Mouse (Mus musculus) hindbrain, embryonic 14.5 days (tissue): ENCODE measurements around the gene Otx1. TPM values are rescaled to one million over a fixed set of nuclear protein-coding genes. Genes with fewer than 3 reads are reported as not detected.

Experiments
- ATAC-seq: fragments of 200-750 bp; cut with Nextera tagmentation; 2 replicates; pipeline ENCODE4 v1.8.0; 2017; ENCODE audit warnings: moderate number of reproducible peaks, mild to moderate bottlenecking, moderate TSS enrichment, moderate library complexity; ENCODE audit not compliant: low FRiP score
- DNase-seq: peaks from one replicate; pipeline ENCODE4 v3.0.0-alpha.2; 2015; ENCODE audit warnings: low spot score
- H3K27ac ChIP-seq: fragments of 300-500 bp; sonication (generic); 2 replicates; pipeline ENCODE4 v1.5.1; 2014; ENCODE audit warnings: mild to moderate bottlenecking, moderate library complexity
- H3K27me3 ChIP-seq: fragments of 300-500 bp; sonication (generic); 2 replicates; pipeline ENCODE4 v1.6.1; 2014; ENCODE audit warnings: mild to moderate bottlenecking, low read length, mixed read lengths; ENCODE audit not compliant: control insufficient read depth, insufficient read depth
- H3K36me3 ChIP-seq: fragments of 300-500 bp; sonication (generic); replicated peaks from 2 replicates; pipeline ENCODE4 v1.6.1; 2014; ENCODE audit not compliant: control insufficient read depth, insufficient read depth
- H3K4me1 ChIP-seq: fragments of 300-500 bp; sonication (generic); replicated peaks from 2 replicates; pipeline ENCODE4 v1.6.1; 2014; ENCODE audit warnings: antibody characterized with exemption, low read length, mixed read lengths; ENCODE audit not compliant: control insufficient read depth, insufficient read depth
- H3K4me2 ChIP-seq: fragments of 300-500 bp; sonication (generic); replicated peaks from 2 replicates; pipeline ENCODE4 v1.6.1; 2014; ENCODE audit warnings: mild to moderate bottlenecking, moderate library complexity
- H3K4me3 ChIP-seq: fragments of 300-500 bp; sonication (generic); replicated peaks from 2 replicates; pipeline ENCODE4 v1.5.1; 2014; ENCODE audit warnings: mild to moderate bottlenecking, low read length
- H3K9ac ChIP-seq: fragments of 300-500 bp; sonication (generic); 2 replicates; pipeline ENCODE4 v1.6.1; 2014
- H3K9me3 ChIP-seq: fragments of 300-500 bp; sonication (generic); 2 replicates; pipeline ENCODE4 v1.6.1; 2016; ENCODE audit warnings: low read length; ENCODE audit not compliant: control insufficient read depth
- WGBS: fragments of 180-500 bp; shearing (Covaris S2); extraction: QIAGEN DNeasy Blood & Tissue Kit; methylation state at CpG from one replicate; pipeline ENCODE4 v1.1.7; 2014; 5-methylcytosine and 5-hydroxymethylcytosine counted together
- polyA plus RNA-seq: library from polyadenylated mRNA; unstranded; fragments of >200 nt; fragmentation: Nextera tagmentation; extraction: Ambion mirVana; gene quantifications from 2 replicates; pipeline ENCODE4 v1.2.1, GENCODE M21; 2014

Otx1 gene
- polyA plus RNA-seq, 1 experiment from 2014 or later: 0.37 TPM

DNA sequence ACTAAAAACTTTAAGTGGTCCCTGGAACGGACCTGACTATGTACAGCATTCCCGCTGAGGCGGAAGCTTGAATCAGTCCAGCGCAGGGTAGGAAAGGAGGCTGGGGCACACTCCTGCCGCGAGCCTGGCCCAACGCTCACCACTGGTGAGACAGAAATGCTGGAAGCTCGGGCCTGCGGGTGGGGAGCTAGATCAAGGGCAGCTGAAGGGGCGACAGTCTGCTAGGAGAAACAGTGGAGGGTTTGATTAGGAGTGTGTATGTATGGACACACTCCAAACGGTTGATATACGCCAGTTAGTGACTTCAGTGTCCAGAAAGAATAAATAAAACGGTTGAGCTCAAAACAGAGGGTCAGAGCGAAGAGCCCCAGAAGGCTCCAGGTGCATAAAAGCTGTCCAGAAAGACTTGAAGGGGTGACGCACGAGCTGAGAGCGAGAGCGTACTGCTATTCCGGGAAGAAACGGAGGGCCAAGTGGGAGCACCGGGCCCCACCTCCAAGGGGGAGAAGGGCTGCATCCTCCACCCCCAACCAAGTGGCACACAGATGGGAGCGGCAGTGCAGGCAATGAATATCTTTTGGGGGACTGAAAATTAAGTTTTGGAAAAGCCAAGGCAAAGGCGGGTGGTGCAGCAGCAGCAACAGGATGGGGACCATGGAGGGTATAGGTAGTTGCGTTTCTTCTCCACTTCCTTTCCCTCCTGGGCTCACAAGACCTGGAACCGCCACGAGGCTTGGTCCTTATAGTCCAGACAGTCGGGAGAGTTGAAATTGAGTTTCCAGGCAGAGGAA is 7.0 kb downstream of the Otx1 start:
- WGBS: 5% methylated on average over 27 of the region's 27 CpGs

DNA sequence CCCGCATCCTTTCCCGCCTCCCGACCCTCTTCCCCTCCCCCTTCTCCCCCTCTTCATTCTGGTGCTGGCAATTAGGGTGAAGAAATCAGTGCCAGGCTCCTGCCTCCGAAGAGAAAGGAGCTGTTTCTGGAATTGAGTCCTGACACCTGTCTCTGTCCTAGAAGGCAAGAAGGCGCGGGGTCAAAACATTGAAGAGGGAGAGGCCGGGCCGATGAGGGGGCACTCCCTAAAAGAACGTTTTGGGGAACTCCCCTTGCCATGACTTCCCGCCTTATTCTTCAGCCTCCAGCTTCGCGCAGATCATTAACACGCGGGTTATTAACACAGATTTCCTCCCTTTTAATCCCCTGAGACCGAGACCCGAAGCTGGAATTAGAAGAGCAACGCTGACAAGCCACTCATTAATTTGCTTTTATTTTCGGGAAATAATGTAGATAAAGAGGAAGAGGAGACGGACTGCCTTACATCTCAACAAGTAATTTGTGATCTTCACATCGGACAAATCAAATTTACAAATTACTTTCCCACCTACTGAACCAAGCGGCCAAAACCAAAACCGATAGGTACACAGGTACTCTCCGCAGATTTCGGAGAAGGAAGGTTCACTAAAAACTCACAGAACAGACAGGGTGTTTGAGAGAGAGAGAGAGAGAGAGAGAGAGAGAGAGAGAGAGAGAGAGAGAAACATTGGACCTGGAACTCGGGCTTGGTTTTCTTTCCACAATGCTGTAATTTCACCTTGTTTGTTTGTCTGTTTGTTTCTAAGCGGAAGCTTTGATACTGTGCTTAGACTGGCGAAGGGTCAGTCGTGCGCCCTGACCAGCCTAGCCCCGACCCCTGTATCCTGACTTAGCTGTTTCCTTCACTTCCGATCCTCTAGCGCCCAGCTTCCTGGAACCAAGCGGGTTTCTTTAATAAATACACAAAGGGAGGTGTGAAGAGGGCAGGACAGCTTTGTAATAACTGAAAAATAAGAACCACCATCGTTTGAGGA is 8.0 kb downstream of the Otx1 start:
- H3K27me3 ChIP-seq: peaks cover 86% of the 10 kb centered on the region
- H3K27ac ChIP-seq: no peak overlapping the region
- H3K9ac ChIP-seq: no peak overlapping the region
- no peaks in the 10 kb centered on the region for H3K36me3 ChIP-seq
- no peaks in the 10 kb centered on the region; the same call in 1 of the 2 replicates for H3K4me1 ChIP-seq
- DNase-seq (peak; percentile 42), ATAC-seq (no peak)
- H3K4me3 ChIP-seq: no peak overlapping the region
- H3K4me2 ChIP-seq: 0 out of 2 replicates have a peak overlapping the region, but pooled peaks have one; percentile 6
- no peaks in the 10 kb centered on the region for H3K9me3 ChIP-seq
- WGBS: 5% methylated on average over 34 of the region's 34 CpGs

More for the DNA sequence above, 7.0 kb downstream of the Otx1 start:
- Histone ChIP-seq H3K36me3 (no peaks in the 10 kb centered on the region), H3K4me3 (peak overlapping the region; percentile 23; the same call in 1 of the 2 replicates), H3K9me3 (no peaks in the 10 kb centered on the region), H3K9ac (no peak overlapping the region), H3K4me1 (no peaks in the 10 kb centered on the region; the same call in 1 of the 2 replicates), H3K27me3 (peaks cover 88% of the 10 kb centered on the region), H3K27ac (no peak overlapping the region), H3K4me2 (peak overlapping the region; percentile 44; the same call in 1 of the 2 replicates)
- no peak for ATAC-seq
- no peak for DNase-seq

DNA sequence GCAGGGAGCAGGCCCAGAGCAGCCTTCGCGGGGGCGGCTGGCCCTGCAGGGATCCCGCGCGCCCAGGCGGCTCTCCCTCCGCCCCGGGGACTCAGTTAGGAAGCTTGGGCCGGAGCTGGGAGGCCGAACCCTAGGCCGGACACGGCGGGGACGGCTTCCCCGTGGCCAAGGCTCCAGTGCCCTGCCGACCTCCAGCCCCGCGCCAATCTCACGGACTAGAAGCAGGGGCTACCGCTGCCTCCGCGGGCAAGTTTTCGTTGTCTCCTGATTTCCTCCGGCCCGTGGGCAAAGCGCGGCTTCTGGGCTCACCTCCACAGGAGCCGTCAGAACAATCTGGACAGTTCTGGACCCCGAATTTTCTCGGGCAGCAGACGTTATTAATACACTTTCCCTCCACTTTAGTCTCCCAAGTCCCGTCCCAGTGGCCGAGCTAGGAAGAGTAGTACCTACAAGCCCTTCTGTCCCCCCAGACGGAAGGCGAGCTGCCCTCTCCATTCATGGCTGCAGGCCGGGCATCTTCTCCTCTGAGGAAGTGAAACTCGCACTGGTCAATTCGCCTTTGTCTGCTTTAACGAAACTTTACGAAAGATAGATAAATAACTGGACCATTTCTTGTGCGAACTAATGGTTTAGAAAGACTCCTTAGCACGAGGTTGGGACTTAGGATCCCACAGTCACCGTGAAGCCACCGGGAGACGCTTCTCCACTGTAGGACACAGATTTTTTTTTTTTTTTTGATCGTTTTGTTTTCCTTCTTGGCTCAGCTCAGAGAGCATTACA is 8.9 kb downstream of the Otx1 start:
- H3K4me1 ChIP-seq: no peaks in the 10 kb centered on the region; the same call in 1 of the 2 replicates
- DNase-seq: peak; percentile 67
- H3K9ac ChIP-seq: no peak overlapping the region
- 0 out of 2 replicates have a peak overlapping the region, but pooled peaks have one; percentile 27 for H3K4me2 ChIP-seq
- no peaks in the 10 kb centered on the region for H3K9me3 ChIP-seq
- H3K27me3 ChIP-seq: peaks cover 86% of the 10 kb centered on the region
- H3K4me3 ChIP-seq: no peak overlapping the region
- no peaks in the 10 kb centered on the region for H3K36me3 ChIP-seq
- ATAC-seq: peak; percentile 32
- H3K27ac ChIP-seq: no peak overlapping the region
- 2% methylated on average over 44 of the region's 47 CpGs for WGBS

DNA sequence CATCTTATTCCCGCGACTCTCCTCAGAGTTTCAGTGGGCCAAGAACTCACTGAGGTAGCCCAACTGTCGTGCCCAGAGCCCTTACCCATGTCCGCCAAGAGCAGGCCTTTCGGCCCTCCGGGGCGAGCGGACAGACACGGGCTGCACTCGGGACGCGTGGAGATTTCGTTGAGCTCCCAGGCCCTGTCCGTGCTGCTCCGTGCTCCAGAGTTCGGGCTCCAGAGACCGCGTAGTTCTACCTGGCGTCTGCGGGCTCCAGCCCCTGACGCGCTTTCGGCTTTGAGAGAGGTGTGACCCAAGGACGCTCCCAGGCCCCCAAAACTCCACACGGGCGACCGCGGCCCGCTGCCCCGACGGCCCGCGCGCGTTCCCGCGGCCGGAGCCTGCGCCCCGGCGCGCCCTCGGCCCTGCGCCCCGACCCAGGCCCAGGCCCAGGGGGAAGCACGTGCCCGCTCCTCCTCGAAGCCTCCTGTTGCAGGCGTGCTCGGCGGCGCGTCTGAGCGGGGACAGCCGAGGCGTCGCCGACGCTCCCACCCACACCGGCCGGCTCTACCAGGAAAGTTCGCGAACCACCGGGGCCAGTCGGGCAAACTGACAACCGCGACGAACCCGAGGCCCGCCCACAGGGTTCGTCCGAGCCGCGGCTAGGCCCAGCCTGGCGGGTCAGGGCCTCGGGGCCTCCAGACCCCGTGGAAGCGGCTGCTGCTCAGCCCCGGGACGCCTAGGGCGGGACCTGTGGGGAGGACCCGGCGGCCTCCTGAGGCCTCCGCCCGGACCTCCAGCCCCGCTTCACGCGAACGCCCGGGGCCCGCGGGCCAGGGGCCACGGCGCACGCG is 9.7 kb downstream of the Otx1 start:
- Histone ChIP-seq H3K4me2 (peak overlapping the region; percentile 27; the same call in 1 of the 2 replicates), H3K9ac (no peak overlapping the region), H3K27me3 (peaks cover 86% of the 10 kb centered on the region), H3K9me3 (no peaks in the 10 kb centered on the region), H3K36me3 (no peaks in the 10 kb centered on the region), H3K4me3 (0 out of 2 replicates have a peak overlapping the region, but pooled peaks have one; percentile 4), H3K27ac (no peak overlapping the region), H3K4me1 (no peaks in the 10 kb centered on the region; the same call in 1 of the 2 replicates)
- DNase-seq (no peak), ATAC-seq (peak; percentile 51)
- 2% methylated on average over 96 of the region's 96 CpGs for WGBS

DNA sequence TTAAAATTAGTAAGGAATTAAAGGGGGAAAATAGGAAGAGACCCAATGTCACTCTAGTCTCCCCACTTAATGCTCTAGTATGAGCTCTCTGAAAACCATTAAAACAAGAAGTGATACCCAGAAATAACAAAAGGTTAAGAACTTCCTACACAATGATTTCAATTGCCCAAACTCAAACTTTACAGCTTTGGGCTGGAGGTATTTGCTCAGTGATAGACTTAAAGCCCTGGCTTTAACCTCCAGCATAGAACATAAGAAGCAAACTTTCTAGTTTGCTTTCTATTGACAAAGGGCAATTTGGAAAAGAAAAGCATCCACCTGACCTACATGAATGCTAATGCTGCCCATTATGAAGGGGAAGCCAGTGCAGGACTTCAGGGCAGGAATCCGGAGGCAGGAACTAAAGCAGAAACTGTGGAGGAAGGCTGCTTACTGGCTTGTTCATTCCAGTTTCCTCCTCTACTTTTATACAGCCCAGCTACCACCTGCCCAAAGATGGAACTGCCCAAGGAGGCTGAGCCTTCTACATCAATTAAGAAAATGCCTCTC is 14.2 kb downstream of the Otx1 start:
- Histone ChIP-seq H3K4me2 (no peak overlapping the region), H3K4me1 (no peaks in the 10 kb centered on the region; the same call in 1 of the 2 replicates), H3K27ac (no peak overlapping the region), H3K27me3 (peaks cover 70% of the 10 kb centered on the region), H3K9ac (no peak overlapping the region), H3K36me3 (no peaks in the 10 kb centered on the region), H3K9me3 (no peaks in the 10 kb centered on the region), H3K4me3 (no peak overlapping the region)
- no peak for DNase-seq
- no peak for ATAC-seq
- 84% methylated on average over 1 of the region's 1 CpGs for WGBS

DNA sequence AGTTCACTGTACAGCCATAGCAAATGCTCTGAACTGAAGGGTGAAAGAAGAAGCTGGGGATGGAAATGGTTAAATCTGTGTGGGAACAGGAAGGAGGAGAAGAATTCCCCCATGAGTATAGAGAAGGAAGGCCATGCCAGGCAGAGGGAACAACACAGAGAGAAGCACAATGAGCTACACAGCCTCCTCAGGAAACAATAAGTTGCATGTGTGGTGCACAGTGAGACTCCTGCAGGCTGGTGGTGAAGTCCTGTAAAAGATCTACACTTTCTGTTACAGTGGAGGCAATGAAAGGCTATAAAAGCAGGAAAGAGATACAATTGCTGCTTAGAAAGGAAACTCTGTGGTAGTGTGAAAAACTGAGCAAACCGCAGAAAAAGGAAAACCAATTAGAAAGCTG is 17.6 kb downstream of the Otx1 start:
- Histone ChIP-seq H3K9ac (no peak overlapping the region), H3K27me3 (peaks cover 40% of the 10 kb centered on the region), H3K9me3 (no peaks in the 10 kb centered on the region), H3K4me2 (no peak overlapping the region), H3K4me1 (no peaks in the 10 kb centered on the region), H3K27ac (no peak overlapping the region), H3K36me3 (no peaks in the 10 kb centered on the region), H3K4me3 (no peak overlapping the region)
- DNase-seq (no peak), ATAC-seq (no peak)
- 66% methylated on average over 1 of the region's 1 CpGs for WGBS

DNA sequence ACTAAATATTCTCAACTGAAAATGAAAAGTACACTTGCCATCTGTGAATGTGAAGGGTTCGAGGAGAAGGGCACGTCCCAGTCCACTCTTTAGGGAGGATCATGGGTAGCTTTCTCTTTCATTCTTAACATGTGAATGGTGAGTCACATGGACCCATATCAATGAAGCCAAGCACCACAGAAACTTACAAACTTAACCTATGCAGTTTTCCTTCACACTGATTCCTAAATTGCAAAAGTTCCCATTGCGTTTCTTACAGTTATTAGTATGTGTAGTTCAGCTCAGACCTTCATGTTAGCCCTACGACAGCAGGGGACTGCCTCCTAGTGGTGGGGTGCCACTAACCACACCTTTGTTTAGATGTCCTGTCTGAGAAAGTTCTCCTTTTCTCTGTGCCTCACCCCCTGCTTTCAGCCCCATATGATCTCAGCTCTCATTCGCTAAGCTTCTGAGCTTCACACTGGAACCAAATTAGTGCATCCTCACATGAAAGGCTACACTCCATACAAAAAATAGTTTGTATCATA is 28.6 kb downstream of the Otx1 start:
- ATAC-seq (no peak), DNase-seq (no peak)
- Histone ChIP-seq H3K4me3 (no peak overlapping the region), H3K4me2 (no peak overlapping the region), H3K9ac (no peak overlapping the region), H3K27me3 (no peaks in the 10 kb centered on the region), H3K4me1 (no peaks in the 10 kb centered on the region), H3K27ac (no peak overlapping the region), H3K9me3 (no peaks in the 10 kb centered on the region), H3K36me3 (no peaks in the 10 kb centered on the region)
- WGBS: 76% methylated on average over 5 of the region's 5 CpGs

DNA sequence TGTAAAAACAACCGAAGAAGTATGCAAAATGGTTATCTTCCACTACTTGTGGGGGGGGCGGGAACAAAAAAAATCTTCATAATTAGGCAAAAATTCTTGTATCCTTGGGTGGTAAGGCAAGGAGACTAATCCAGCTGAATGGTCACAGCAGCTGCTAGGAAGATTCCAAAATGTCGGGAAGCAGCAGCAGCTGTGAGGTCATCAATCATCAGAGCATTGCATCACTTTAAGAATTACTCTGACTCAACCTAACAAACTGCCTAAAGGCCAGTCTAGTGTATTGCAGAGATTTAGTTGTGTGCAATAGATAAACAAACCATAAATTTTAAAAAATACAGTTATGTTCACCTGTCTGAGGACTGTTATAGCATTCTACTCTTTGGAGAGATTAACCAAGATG is 29.1 kb downstream of the Otx1 start:
- no peak overlapping the region for H3K27ac ChIP-seq
- WGBS: 80% methylated on average over 3 of the region's 3 CpGs
- no peak for ATAC-seq

More for the DNA sequence above, 29.1 kb downstream of the Otx1 start:
- no peaks in the 10 kb centered on the region for H3K4me1 ChIP-seq
- no peak overlapping the region for H3K4me3 ChIP-seq
- H3K9ac ChIP-seq: no peak overlapping the region
- no peaks in the 10 kb centered on the region for H3K9me3 ChIP-seq
- H3K27me3 ChIP-seq: no peaks in the 10 kb centered on the region
- H3K4me2 ChIP-seq: no peak overlapping the region
- no peaks in the 10 kb centered on the region for H3K36me3 ChIP-seq
- DNase-seq: no peak
